8 mouse cellular contexts compared by ENCODE assay signal in the genomic region with DNA sequence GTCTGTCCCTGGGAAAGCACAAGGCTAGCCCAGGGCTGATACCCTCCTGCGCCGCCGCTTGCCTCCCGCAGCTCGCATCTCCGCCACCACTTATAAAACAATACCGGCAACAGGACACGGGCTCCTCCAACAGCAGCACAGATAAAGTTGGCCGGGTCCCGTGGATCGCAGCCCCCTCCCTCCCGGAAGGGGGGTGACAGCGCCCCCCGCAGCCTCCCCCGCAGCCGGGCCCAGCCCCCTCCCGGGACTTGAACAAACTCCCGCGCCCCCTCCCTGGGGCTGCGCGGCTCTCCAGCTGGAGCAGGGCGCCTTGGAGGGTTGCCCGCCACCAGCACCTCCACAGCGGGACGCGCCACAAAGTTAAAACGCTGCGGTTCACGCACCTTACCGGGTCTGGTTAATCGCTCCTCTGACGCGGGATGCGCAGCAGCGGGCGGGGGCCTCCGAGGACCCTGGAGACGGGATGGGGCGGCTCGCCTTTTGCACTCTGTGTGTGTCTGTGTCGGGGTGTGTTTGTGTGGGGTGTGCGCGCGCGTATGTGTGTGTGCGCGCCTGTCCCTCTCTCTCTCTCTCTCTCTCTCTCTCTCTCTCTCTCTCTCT. TPM values are rescaled to one million over a fixed set of nuclear protein-coding genes. Genes with fewer than 3 reads are reported as not detected.
DNase-seq lines count a peak whose midpoint lies in the region; ATAC-seq lines count a peak whose summit lies in the region.

TSS of gene Sox5 (minus strand) at position 547 of the 600 bp plus-strand sequence.

- no peaks in the 10 kb centered on the region for H3K36me3 ChIP-seq in heart, embryonic 10.5 days
- H3K36me3 ChIP-seq in limb, embryonic 13.5 days, result no peaks in the 10 kb centered on the region
- H3K36me3 ChIP-seq in midbrain, embryonic 12.5 days, result no peaks in the 10 kb centered on the region

- H3K4me3 ChIP-seq in heart, embryonic 10.5 days, result peak within 1 kb of the TSS; percentile 85
- peak within 1 kb of the TSS; percentile 76 for H3K4me3 ChIP-seq in limb, embryonic 13.5 days
- peak within 1 kb of the TSS; percentile 73 for H3K4me3 ChIP-seq in midbrain, embryonic 12.5 days

- no peaks in the 10 kb centered on the region for H3K9me3 ChIP-seq in heart, embryonic 10.5 days
- no peaks in the 10 kb centered on the region for H3K9me3 ChIP-seq in limb, embryonic 13.5 days
- H3K9me3 ChIP-seq in midbrain, embryonic 12.5 days, result no peaks in the 10 kb centered on the region

- peaks cover 72% of the 10 kb centered on the region for H3K27me3 ChIP-seq in heart, embryonic 10.5 days (ENCODE audit: insufficient read depth, poor library complexity, severe bottlenecking)
- H3K27me3 ChIP-seq in limb, embryonic 13.5 days, result peaks cover 29% of the 10 kb centered on the region
- H3K27me3 ChIP-seq in midbrain, embryonic 12.5 days, result peaks cover 27% of the 10 kb centered on the region

- H3K9ac ChIP-seq in limb, embryonic 13.5 days, result peak within 1 kb of the TSS; percentile 79
- H3K9ac ChIP-seq in midbrain, embryonic 12.5 days (replicated peaks), result peak within 1 kb of the TSS; percentile 81

- H3K27ac ChIP-seq in heart, embryonic 10.5 days, result peak within 1 kb of the TSS; percentile 89
- no peak within 1 kb of the TSS for H3K27ac ChIP-seq in limb, embryonic 13.5 days
- peak within 1 kb of the TSS; percentile 77 for H3K27ac ChIP-seq in midbrain, embryonic 12.5 days (replicated peaks)

- under 1% methylated on average over 44 of the region's 47 CpGs for WGBS in heart, embryonic 10.5 days
- under 1% methylated on average over 37 of the region's 47 CpGs for WGBS in limb, embryonic 13.5 days
- WGBS in midbrain, embryonic 12.5 days, result 0% methylated on average over 37 of the region's 47 CpGs

- H3K4me1 ChIP-seq in heart, embryonic 10.5 days, result peaks cover 8% of the 10 kb centered on the region
- H3K4me1 ChIP-seq in limb, embryonic 13.5 days, result peaks cover 19% of the 10 kb centered on the region; the same call in 1 of the 2 replicates
- H3K4me1 ChIP-seq in midbrain, embryonic 12.5 days, result peaks cover 16% of the 10 kb centered on the region

- DNase-seq in cerebellum, adult 8-10 months, result peak; percentile 9
- DNase-seq in cerebellum, adult 11-12 months, result no peak
- peak; percentile 78 for DNase-seq in heart, embryonic 10.5 days (ENCODE audit: low spot score)
- DNase-seq in kidney, adult 9 months, result peak; percentile 32
- DNase-seq in spleen, adult 18-20 months, result peak; percentile 20 to 42

- ATAC-seq in erythroblast, adult 5-6 weeks (replicated peaks; ENCODE audit: low FRiP score, poor library complexity, severe bottlenecking), result peak; percentile 57
- ATAC-seq in limb, embryonic 13.5 days (ENCODE audit: low FRiP score, low read depth), result peak; percentile 66
- peak; percentile 74 for ATAC-seq in midbrain, embryonic 12.5 days (ENCODE audit: low FRiP score, low read depth)

- H3K4me2 ChIP-seq in limb, embryonic 13.5 days (replicated peaks), result peak within 1 kb of the TSS; percentile 96
- H3K4me2 ChIP-seq in midbrain, embryonic 12.5 days (replicated peaks), result peak within 1 kb of the TSS; percentile 87

RNA-seq across cellular contexts. Expression of gene Sox5, which starts in this region (rescaled TPM):
- total RNA-seq in erythroblast, adult 5-6 weeks (2015; ENCODE audit: low replicate concordance), result 0.21 and 3.1 TPM in 2 replicates
- total RNA-seq in erythroblast, adult 5-6 weeks (2017; ENCODE audit: low replicate concordance), result 0.28 and 0.51 TPM in 2 replicates
- polyA plus RNA-seq in heart, embryonic 10.5 days (2016; fragmentation: Nextera tagmentation; extraction: Ambion mirVana), result 13.6 and 17.1 TPM in 2 replicates
- 89.0 and 103 TPM in 2 replicates for polyA plus RNA-seq in limb, embryonic 13.5 days (2015; fragmentation: Nextera tagmentation; extraction: Ambion mirVana)
- polyA plus RNA-seq in midbrain, embryonic 12.5 days (2016; fragmentation: Nextera tagmentation; extraction: Ambion mirVana), result 39.2 and 46.8 TPM in 2 replicates
